ENCODE assay signal across 23 mouse cellular contexts in genomic region chr10:70161504-70161903, GRCm38 (mm10). TPM values are rescaled to one million over a fixed set of nuclear protein-coding genes. Genes with fewer than 3 reads are reported as not detected.
DNase-seq lines count a peak whose midpoint lies in the region; ATAC-seq lines count a peak whose summit lies in the region.
"Had no signal": no experiment of that assay in that cellular context is flagged by ENCODE, and none has a peak within 500 bp of the region (broad histone marks: within the 10 kb centered on the region; RNA-seq: fewer than 3 reads in every experiment).

No protein-coding gene starts in this region.

- intact Hi-C loops in gastrocnemius, postnatal 14 days (cut with DNase I; ENCODE audit: low total_unique reads) = no loop called here

- H3K9ac ChIP-seq in embryonic facial prominence, embryonic 12.5 days = no peak overlapping the region
- H3K9ac ChIP-seq: embryonic facial prominence, embryonic 15.5 days; forebrain, embryonic 12.5 days; forebrain, embryonic 15.5 days; heart, embryonic 13.5 days; hindbrain, embryonic 15.5 days had no signal

- H3K9me3 ChIP-seq in embryonic facial prominence, embryonic 12.5 days = no peaks in the 10 kb centered on the region
- H3K9me3 ChIP-seq in embryonic facial prominence, embryonic 10.5 days = no peaks in the 10 kb centered on the region
- H3K9me3 ChIP-seq in heart, embryonic 10.5 days = no peaks in the 10 kb centered on the region
- H3K9me3 ChIP-seq: embryonic facial prominence, embryonic 15.5 days; forebrain, embryonic 12.5 days; forebrain, embryonic 15.5 days; G1E; hindbrain, embryonic 15.5 days had no signal

- no peak overlapping the region for H3K4me2 ChIP-seq in embryonic facial prominence, embryonic 12.5 days (replicated peaks)
- H3K4me2 ChIP-seq: embryonic facial prominence, embryonic 15.5 days; forebrain, embryonic 12.5 days; forebrain, embryonic 15.5 days; heart, embryonic 13.5 days; hindbrain, embryonic 15.5 days had no signal

- no peak for DNase-seq in embryonic facial prominence, embryonic 10.5 days (ENCODE audit: low spot score)
- peak; percentile 52 for DNase-seq in gastrocnemius, postnatal 14 days
- DNase-seq in gastrocnemius, postnatal 25 days = no peak
- DNase-seq in B cell, adult 2 months = peak; percentile 24 to 36
- DNase-seq in heart, embryonic 10.5 days (ENCODE audit: low spot score) = no peak
- DNase-seq: cerebellum, adult 2 months; cerebellum, postnatal 36 days; embryo, embryonic 11 days; heart, adult 18-20 months; heart, postnatal 14 days; heart, postnatal 4 days; kidney, adult 2 months had no signal

- H3K27me3 ChIP-seq in embryonic facial prominence, embryonic 12.5 days = no peaks in the 10 kb centered on the region
- no peaks in the 10 kb centered on the region for H3K27me3 ChIP-seq in embryonic facial prominence, embryonic 10.5 days (replicated peaks; ENCODE audit: low read depth, poor library complexity, severe bottlenecking)
- H3K27me3 ChIP-seq in heart, embryonic 10.5 days (ENCODE audit: insufficient read depth, poor library complexity, severe bottlenecking) = no peaks in the 10 kb centered on the region
- H3K27me3 ChIP-seq: embryonic facial prominence, embryonic 15.5 days; forebrain, embryonic 12.5 days; forebrain, embryonic 15.5 days; heart, embryonic 13.5 days; hindbrain, embryonic 15.5 days; Patski had no signal

- peaks cover 6% of the 10 kb centered on the region for H3K36me3 ChIP-seq in embryonic facial prominence, embryonic 12.5 days
- peaks cover 43% of the 10 kb centered on the region for H3K36me3 ChIP-seq in embryonic facial prominence, embryonic 10.5 days (replicated peaks)
- peaks cover 37% of the 10 kb centered on the region for H3K36me3 ChIP-seq in heart, embryonic 10.5 days
- H3K36me3 ChIP-seq: forebrain, embryonic 15.5 days had no signal

- no peak overlapping the region for H3K27ac ChIP-seq in embryonic facial prominence, embryonic 12.5 days
- no peak overlapping the region for H3K27ac ChIP-seq in embryonic facial prominence, embryonic 10.5 days (replicated peaks)
- no peak overlapping the region for H3K27ac ChIP-seq in heart, embryonic 10.5 days
- H3K27ac ChIP-seq: embryonic facial prominence, embryonic 15.5 days; forebrain, embryonic 12.5 days; forebrain, embryonic 15.5 days; heart, embryonic 13.5 days; hindbrain, embryonic 15.5 days had no signal

- 0 out of 2 replicates have a peak, but pooled peaks have one; percentile 16 for ATAC-seq in embryonic facial prominence, embryonic 12.5 days (ENCODE audit: insufficient number of reproducible peaks, insufficient read depth, low FRiP score, low TSS enrichment)
- ATAC-seq: forebrain, embryonic 15.5 days; intestine, postnatal 0 days; Patski had no signal

- H3K4me3 ChIP-seq in embryonic facial prominence, embryonic 12.5 days = no peak overlapping the region
- no peak overlapping the region for H3K4me3 ChIP-seq in embryonic facial prominence, embryonic 10.5 days
- H3K4me3 ChIP-seq in heart, embryonic 10.5 days = no peak overlapping the region
- H3K4me3 ChIP-seq: embryonic facial prominence, embryonic 15.5 days; erythroblast, embryonic 14.5 days; forebrain, embryonic 12.5 days; forebrain, embryonic 15.5 days; heart, embryonic 13.5 days; hindbrain, embryonic 15.5 days had no signal

- WGBS in embryonic facial prominence, embryonic 12.5 days = 93% methylated on average over 14 of the region's 14 CpGs
- 94% methylated on average over 14 of the region's 14 CpGs for WGBS in embryonic facial prominence, embryonic 10.5 days
- WGBS in heart, embryonic 10.5 days = 90% methylated on average over 14 of the region's 14 CpGs

- peaks cover 15% of the 10 kb centered on the region; the same call in 1 of the 2 replicates for H3K4me1 ChIP-seq in embryonic facial prominence, embryonic 12.5 days
- peaks cover 12% of the 10 kb centered on the region for H3K4me1 ChIP-seq in embryonic facial prominence, embryonic 10.5 days
- peaks cover 18% of the 10 kb centered on the region for H3K4me1 ChIP-seq in heart, embryonic 10.5 days

RNA-seq across cellular contexts. Expression of gene Mrln, which starts 43.0 kb away (rescaled TPM):
- polyA plus RNA-seq in embryonic facial prominence, embryonic 12.5 days (2016; fragmentation: Nextera tagmentation; extraction: Ambion mirVana) = 6.2 and 12.7 TPM in 2 replicates
- 2.1 and 2.6 TPM in 2 replicates for polyA plus RNA-seq in embryonic facial prominence, embryonic 10.5 days (2016; fragmentation: Nextera tagmentation; extraction: Ambion mirVana)
- total RNA-seq in gastrocnemius, postnatal 14 days (2021) = 100 to 1,000 TPM in 1 of 2 experiments, 10 to 100 TPM in 1; 97.0 to 105 TPM
- total RNA-seq in gastrocnemius, postnatal 25 days (2021) = 100 to 1,000 TPM; 128 to 177 TPM
- 0.63 and 1.2 TPM in 2 replicates for polyA plus RNA-seq in heart, embryonic 10.5 days (2016; fragmentation: Nextera tagmentation; extraction: Ambion mirVana)
- total RNA-seq: adrenal gland, postnatal 36 days had no signal
- polyA plus RNA-seq: erythroblast, embryonic 14.5 days; G1E; intestine, postnatal 0 days; Patski had no signal

Comparison
In these comparisons a context has a peak if more than half of its experiments do, and no peak if none do; other contexts are left out.
1. DNase-seq: peak in gastrocnemius, postnatal 14 days (single experiment) and B cell, adult 2 months (2 of 2); none in embryonic facial prominence, embryonic 10.5 days (single experiment), gastrocnemius, postnatal 25 days (single experiment) and heart, embryonic 10.5 days (single experiment).